Mouse (Mus musculus) liver, embryonic 15.5 days (tissue): ENCODE results near the gene Gm28035. TPM values are rescaled to one million over a fixed set of nuclear protein-coding genes. Genes with fewer than 3 reads are reported as not detected.
A peak's percentile ranks its signal among the peaks of the same experiment; 100 is the strongest.

Experiments
- ATAC-seq: fragments of 200-750 bp; cut with Nextera tagmentation; 2 replicates; pipeline ENCODE4 v1.8.0; 2017; ENCODE audit warnings: moderate number of reproducible peaks, mild to moderate bottlenecking, moderate library complexity; ENCODE audit not compliant: insufficient read depth
- H3K27ac ChIP-seq: fragments of 300-500 bp; sonication (generic); replicated peaks from 2 replicates; pipeline ENCODE4 v1.5.1; 2015; ENCODE audit warnings: mild to moderate bottlenecking, inconsistent platforms
- H3K27me3 ChIP-seq: fragments of 300-500 bp; sonication (generic); 2 replicates; pipeline ENCODE4 v1.6.1; 2015; ENCODE audit warnings: mild to moderate bottlenecking, inconsistent platforms
- H3K36me3 ChIP-seq: fragments of 300-500 bp; sonication (generic); replicated peaks from 2 replicates; pipeline ENCODE4 v1.6.1; 2015; ENCODE audit warnings: moderate library complexity, mild to moderate bottlenecking, inconsistent platforms
- H3K4me1 ChIP-seq: fragments of 300-500 bp; sonication (generic); replicated peaks from 2 replicates; pipeline ENCODE4 v1.6.1; 2015; ENCODE audit warnings: inconsistent platforms
- H3K4me2 ChIP-seq: fragments of 300-500 bp; sonication (generic); 2 replicates; pipeline ENCODE4 v1.6.1; 2015; ENCODE audit warnings: moderate library complexity, mild to moderate bottlenecking, inconsistent platforms
- H3K4me3 ChIP-seq: fragments of 300-500 bp; sonication (generic); replicated peaks from 2 replicates; pipeline ENCODE4 v1.5.1; 2015; ENCODE audit warnings: mild to moderate bottlenecking, inconsistent platforms
- H3K9ac ChIP-seq: fragments of 300-500 bp; sonication (generic); 2 replicates; pipeline ENCODE4 v1.6.1; 2015; ENCODE audit warnings: moderate library complexity, mild to moderate bottlenecking, inconsistent platforms
- H3K9me3 ChIP-seq: fragments of 300-500 bp; sonication (generic); replicated peaks from 2 replicates; pipeline ENCODE4 v1.6.1; 2016; ENCODE audit warnings: inconsistent platforms
- WGBS: fragments of 180-500 bp; shearing (Covaris S2); methylation state at CpG from one replicate; pipeline ENCODE4 v1.1.7; 2015; ENCODE audit warnings: mixed read lengths; ENCODE audit not compliant: insufficient replicate concordance; 5-methylcytosine and 5-hydroxymethylcytosine counted together
- polyA plus RNA-seq: library from polyadenylated mRNA; unstranded; fragments of >200 nt; fragmentation: Nextera tagmentation; extraction: Ambion mirVana; gene quantifications from 2 replicates; pipeline ENCODE4 v1.2.1, GENCODE M21; 2015

Gm28035 gene
- polyA plus RNA-seq, 1 experiment from 2014 or later: 0.10 TPM

GRCm38 (mm10) chr2:30263811-30264210 lies 23.4 kb downstream of the Gm28035 start:
- Histone ChIP-seq H3K9me3 (no peaks in the 10 kb centered on the region), H3K27me3 (no peaks in the 10 kb centered on the region), H3K36me3 (peaks cover 59% of the 10 kb centered on the region), H3K27ac (no peak overlapping the region), H3K4me3 (no peak overlapping the region), H3K4me1 (peaks cover 46% of the 10 kb centered on the region), H3K9ac (no peak overlapping the region), H3K4me2 (no peak overlapping the region)
- 76% methylated on average over 6 of the region's 6 CpGs for WGBS
- no peak for ATAC-seq

GRCm38 (mm10) chr2:30264671-30265519 lies 24.5 kb downstream of the Gm28035 start:
- H3K27ac ChIP-seq: peak overlapping the region; percentile 78
- WGBS: 75% methylated on average over 7 of the region's 7 CpGs
- H3K4me3 ChIP-seq: no peak overlapping the region
- peaks cover 49% of the 10 kb centered on the region for H3K36me3 ChIP-seq
- no peaks in the 10 kb centered on the region for H3K9me3 ChIP-seq
- H3K9ac ChIP-seq: no peak overlapping the region
- H3K4me1 ChIP-seq: peaks cover 43% of the 10 kb centered on the region
- no peaks in the 10 kb centered on the region for H3K27me3 ChIP-seq
- H3K4me2 ChIP-seq: no peak overlapping the region
- ATAC-seq: no peak

GRCm38 (mm10) chr2:30265767-30266253 lies 25.4 kb downstream of the Gm28035 start, which contains the start of gene Phyhd1:
Phyhd1 (plus strand) TSS chr2:30266203.
- WGBS: 61% methylated on average over 5 of the region's 5 CpGs
- Histone ChIP-seq H3K9ac (peak within 1 kb of the TSS; percentile 42), H3K4me3 (peak within 1 kb of the TSS; percentile 31), H3K36me3 (peaks cover 41% of the 10 kb centered on the region), H3K9me3 (no peaks in the 10 kb centered on the region), H3K4me1 (peaks cover 46% of the 10 kb centered on the region), H3K27ac (peak within 1 kb of the TSS; percentile 78), H3K4me2 (peak within 1 kb of the TSS; percentile 44), H3K27me3 (no peaks in the 10 kb centered on the region)
- ATAC-seq: no peak

DNA sequence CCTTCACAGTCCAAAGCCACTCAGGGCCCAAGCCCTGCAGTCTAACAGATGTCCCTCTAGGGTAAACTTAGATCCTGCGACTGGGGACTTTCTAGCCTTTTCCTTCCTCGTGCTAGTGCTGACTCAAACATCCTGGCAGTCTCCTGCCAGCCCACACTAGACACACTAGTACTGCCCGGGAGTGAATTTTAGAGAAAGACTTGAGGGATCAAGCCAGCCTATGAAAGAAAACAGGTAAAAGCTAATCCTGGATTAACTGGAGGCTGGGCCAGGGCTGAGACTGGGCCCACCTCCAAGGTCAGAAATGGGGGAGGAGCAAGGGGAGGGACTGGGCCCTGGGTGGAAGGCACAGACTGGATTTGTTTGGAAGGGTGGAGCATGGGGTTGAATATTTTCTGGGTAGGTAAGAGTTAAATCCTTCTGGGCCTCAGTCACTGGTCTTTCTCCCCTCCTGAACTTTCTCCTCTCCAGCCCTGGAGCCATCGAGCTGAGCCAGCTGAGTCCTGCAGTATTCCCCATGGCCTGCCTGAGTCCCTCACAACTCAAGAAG lies 26.1 kb downstream of the Gm28035 start:
- Histone ChIP-seq H3K36me3 (peaks cover 34% of the 10 kb centered on the region), H3K9ac (no peak overlapping the region; the same call in 1 of the 2 replicates), H3K27ac (peak overlapping the region; percentile 78), H3K27me3 (no peaks in the 10 kb centered on the region), H3K4me1 (peaks cover 46% of the 10 kb centered on the region), H3K4me2 (peak overlapping the region; percentile 44), H3K4me3 (peak overlapping the region; percentile 31), H3K9me3 (no peaks in the 10 kb centered on the region)
- ATAC-seq: peak; percentile 75
- 35% methylated on average over 4 of the region's 4 CpGs for WGBS

- H3K4me1 ChIP-seq: peaks cover 46% of the 10 kb centered on the region
- no peak overlapping the region for H3K9ac ChIP-seq
- peak overlapping the region; percentile 44 for H3K4me2 ChIP-seq
- H3K27me3 ChIP-seq: no peaks in the 10 kb centered on the region
- WGBS: 78% methylated on average over 2 of the region's 2 CpGs
- no peak overlapping the region for H3K27ac ChIP-seq
- H3K9me3 ChIP-seq: no peaks in the 10 kb centered on the region
- no peak for ATAC-seq
- H3K36me3 ChIP-seq: peaks cover 24% of the 10 kb centered on the region
- H3K4me3 ChIP-seq: no peak overlapping the region; the same call in 1 of the 2 replicates
Measured at GRCm38 (mm10) chr2:30267466-30267865, 27.1 kb downstream of the Gm28035 start.

DNA sequence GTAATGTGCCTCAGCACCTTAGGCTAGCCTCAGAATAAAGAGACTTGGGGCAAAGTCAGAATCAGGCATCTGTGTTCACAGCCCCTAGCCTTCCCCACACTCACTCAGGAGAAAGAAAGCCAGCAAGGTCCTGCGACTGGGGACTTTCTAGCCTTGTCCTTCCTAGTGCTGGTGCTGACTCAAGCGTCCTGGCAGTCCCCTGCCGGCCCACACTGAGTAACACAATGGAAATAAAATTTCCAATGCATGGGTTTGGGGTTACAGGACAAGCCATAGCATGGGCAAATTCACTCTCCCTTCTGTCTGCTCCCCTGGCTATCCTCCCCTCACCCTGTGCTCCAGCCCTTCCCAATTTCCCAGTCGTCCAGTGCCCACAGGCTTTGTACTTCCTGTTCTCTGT lies 28.0 kb downstream of the Gm28035 start:
- Histone ChIP-seq H3K9me3 (no peaks in the 10 kb centered on the region), H3K36me3 (peaks cover 17% of the 10 kb centered on the region), H3K9ac (no peak overlapping the region), H3K27ac (peak overlapping the region; percentile 19; the same call in 1 of the 2 replicates), H3K4me2 (no peak overlapping the region; the same call in 1 of the 2 replicates), H3K27me3 (no peaks in the 10 kb centered on the region), H3K4me3 (no peak overlapping the region), H3K4me1 (peaks cover 43% of the 10 kb centered on the region)
- no peak for ATAC-seq
- 44% methylated on average over 4 of the region's 4 CpGs for WGBS

GRCm38 (mm10) chr2:30269241-30269990 lies 29.0 kb downstream of the Gm28035 start:
- Histone ChIP-seq H3K27ac (no peak overlapping the region), H3K9ac (no peak overlapping the region), H3K4me3 (no peak overlapping the region), H3K9me3 (no peaks in the 10 kb centered on the region), H3K27me3 (no peaks in the 10 kb centered on the region), H3K36me3 (peaks cover 10% of the 10 kb centered on the region), H3K4me1 (peaks cover 43% of the 10 kb centered on the region), H3K4me2 (no peak overlapping the region)
- 67% methylated on average over 17 of the region's 17 CpGs for WGBS
- no peak for ATAC-seq

DNA sequence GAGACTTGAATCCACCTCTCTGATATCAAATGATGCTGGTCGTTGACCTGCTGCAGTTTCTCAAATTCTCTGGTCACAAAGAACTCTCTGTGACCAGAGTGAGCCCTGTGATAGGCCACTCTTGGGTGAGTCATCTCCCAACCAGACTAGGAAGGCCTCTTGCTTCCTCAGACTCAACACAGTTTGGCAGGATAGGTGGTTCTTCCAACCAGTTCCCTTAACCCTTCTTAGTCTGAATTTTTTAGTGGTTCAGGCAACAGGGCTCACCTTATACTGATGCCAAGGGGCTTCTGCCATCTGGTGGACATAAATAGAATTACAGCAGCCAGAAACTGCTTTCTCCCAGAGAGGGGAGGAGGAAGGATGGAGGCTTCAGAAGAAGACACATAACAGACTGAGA lies 29.8 kb downstream of the Gm28035 start:
- no peak overlapping the region for H3K9ac ChIP-seq
- no peaks in the 10 kb centered on the region for H3K9me3 ChIP-seq
- ATAC-seq: peak; percentile 45; the same call in 1 of the 2 replicates
- H3K4me3 ChIP-seq: no peak overlapping the region
- no peak overlapping the region for H3K4me2 ChIP-seq
- H3K36me3 ChIP-seq: 0 out of 2 replicates have a peak, but pooled peaks cover 3% of the 10 kb centered on the region
- 7% methylated on average over 1 of the region's 1 CpGs for WGBS
- no peak overlapping the region for H3K27ac ChIP-seq
- peaks cover 39% of the 10 kb centered on the region for H3K4me1 ChIP-seq
- H3K27me3 ChIP-seq: no peaks in the 10 kb centered on the region

DNA sequence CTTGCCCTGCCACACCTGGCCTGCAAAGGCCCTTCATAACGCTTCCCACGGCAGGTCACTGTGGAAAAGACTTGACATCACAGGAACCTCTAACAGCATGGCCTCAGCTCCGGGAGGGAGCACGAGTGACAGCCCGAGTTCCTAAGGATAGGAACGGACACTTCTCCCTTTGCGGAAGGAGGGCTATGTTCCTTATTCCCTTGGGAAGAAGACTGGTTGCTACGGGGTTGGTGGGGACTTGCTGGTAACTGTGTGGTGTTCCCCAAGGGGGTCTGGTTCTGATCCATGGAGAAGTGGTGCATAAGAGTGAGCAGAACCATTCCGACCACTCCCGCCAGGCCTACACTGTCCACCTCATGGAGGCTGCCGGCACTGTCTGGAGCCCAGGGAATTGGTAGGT lies 40.4 kb downstream of the Gm28035 start, which contains the start of gene Gm28038:
TSS of gene Gm28038 (plus strand) at position 301 of the 400 bp plus-strand sequence.
- no peaks in the 10 kb centered on the region for H3K9me3 ChIP-seq
- H3K36me3 ChIP-seq: 0 out of 2 replicates have a peak, but pooled peaks cover 11% of the 10 kb centered on the region
- no peaks in the 10 kb centered on the region for H3K27me3 ChIP-seq
- 82% methylated on average over 11 of the region's 11 CpGs for WGBS
- H3K4me1 ChIP-seq: peaks cover 14% of the 10 kb centered on the region
- no peak within 1 kb of the TSS for H3K4me2 ChIP-seq
- H3K27ac ChIP-seq: no peak within 1 kb of the TSS
- no peak within 1 kb of the TSS for H3K4me3 ChIP-seq
- ATAC-seq: no peak
- no peak within 1 kb of the TSS for H3K9ac ChIP-seq

GRCm38 (mm10) chr2:30281651-30282050 lies 41.3 kb downstream of the Gm28035 start:
- Histone ChIP-seq H3K27ac (no peak overlapping the region), H3K27me3 (no peaks in the 10 kb centered on the region), H3K4me2 (no peak overlapping the region), H3K36me3 (0 out of 2 replicates have a peak, but pooled peaks cover 11% of the 10 kb centered on the region), H3K9me3 (no peaks in the 10 kb centered on the region), H3K4me3 (no peak overlapping the region), H3K9ac (no peak overlapping the region), H3K4me1 (peaks cover 17% of the 10 kb centered on the region)
- 57% methylated on average over 3 of the region's 3 CpGs for WGBS
- no peak for ATAC-seq
